Mouse (Mus musculus) hindbrain, embryonic 11.5 days (tissue): Measurements from ENCODE around the gene Ugt1a2. TPM values are rescaled to one million over a fixed set of nuclear protein-coding genes. Genes with fewer than 3 reads are reported as not detected.
A peak's percentile ranks its signal among the peaks of the same experiment; 100 is the strongest.

Experiments
- ATAC-seq: fragments of 200-750 bp; cut with Nextera tagmentation; 2 replicates; pipeline ENCODE4 v1.8.0; 2017; ENCODE audit warnings: mild to moderate bottlenecking, moderate TSS enrichment, moderate library complexity; ENCODE audit not compliant: low FRiP score
- DNase-seq: peaks from one replicate; pipeline ENCODE4 v3.0.0-alpha.2; 2015; ENCODE audit warnings: low spot score
- H3K27ac ChIP-seq: fragments of 300-500 bp; sonication (generic); 2 replicates; pipeline ENCODE4 v1.5.1; 2014; ENCODE audit warnings: mild to moderate bottlenecking, low read depth, low read length
- H3K27me3 ChIP-seq: fragments of 300-500 bp; sonication (generic); 2 replicates; pipeline ENCODE4 v1.6.1; 2014; ENCODE audit warnings: mild to moderate bottlenecking, low read length, moderate library complexity, mixed read lengths; ENCODE audit not compliant: control insufficient read depth, insufficient read depth
- H3K36me3 ChIP-seq: fragments of 300-500 bp; sonication (generic); 2 replicates; pipeline ENCODE4 v1.6.1; 2014; ENCODE audit warnings: mild to moderate bottlenecking, low read length, moderate library complexity, mixed read lengths; ENCODE audit not compliant: control insufficient read depth, insufficient read depth
- H3K4me1 ChIP-seq: fragments of 300-500 bp; sonication (generic); replicated peaks from 2 replicates; pipeline ENCODE4 v1.6.1; 2014; ENCODE audit warnings: low read length, mixed read lengths; ENCODE audit not compliant: control insufficient read depth, insufficient read depth
- H3K4me2 ChIP-seq: fragments of 300-500 bp; sonication (generic); replicated peaks from 2 replicates; pipeline ENCODE4 v1.6.1; 2014; ENCODE audit warnings: mild to moderate bottlenecking, low read depth, low read length
- H3K4me3 ChIP-seq: fragments of 300-500 bp; sonication (generic); 2 replicates; pipeline ENCODE4 v1.5.1; 2014; ENCODE audit warnings: low read depth, low read length
- H3K9ac ChIP-seq: fragments of 300-500 bp; sonication (generic); 2 replicates; pipeline ENCODE4 v1.6.1; 2014; ENCODE audit warnings: low read depth, low read length
- H3K9me3 ChIP-seq: fragments of 300-500 bp; sonication (generic); 2 replicates; pipeline ENCODE4 v1.6.1; 2016; ENCODE audit warnings: low read length; ENCODE audit not compliant: control insufficient read depth
- WGBS: fragments of 180-500 bp; shearing (Covaris S2); extraction: QIAGEN DNeasy Blood & Tissue Kit; methylation state at CpG from one replicate; pipeline ENCODE4 v1.1.7; 2014; 5-methylcytosine and 5-hydroxymethylcytosine counted together
- polyA plus RNA-seq: library from polyadenylated mRNA; unstranded; fragments of >200 nt; fragmentation: Nextera tagmentation; extraction: Ambion mirVana; gene quantifications from 2 replicates; pipeline ENCODE4 v1.2.1, GENCODE M21; 2014

Gene Ugt1a2
- polyA plus RNA-seq, 1 experiment from 2014 or later, result not detected

DNA sequence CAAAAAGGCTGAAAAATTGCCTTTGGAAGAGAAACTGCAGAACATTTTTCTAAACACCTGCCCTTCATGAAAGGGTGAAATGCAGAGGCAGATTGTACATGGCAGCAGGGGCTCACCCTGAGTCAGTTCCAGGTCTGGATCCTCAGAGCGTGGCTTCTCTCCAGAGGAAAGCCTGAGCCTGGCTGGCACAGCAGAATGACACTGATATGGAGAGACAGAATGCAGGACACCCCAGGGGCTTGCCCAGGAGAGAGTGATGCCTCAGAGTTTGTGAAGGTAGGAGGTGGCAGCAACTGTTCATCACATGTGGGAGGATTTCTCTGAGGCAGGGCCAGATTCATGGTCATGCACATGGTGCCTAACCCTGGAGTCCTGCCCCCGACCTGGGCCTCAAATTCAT lies 405 bp upstream of the Ugt1a2 start:
- Histone ChIP-seq H3K4me1 (no peaks in the 10 kb centered on the region), H3K4me3 (no peak overlapping the region), H3K27me3 (no peaks in the 10 kb centered on the region), H3K27ac (no peak overlapping the region), H3K9ac (no peak overlapping the region), H3K36me3 (no peaks in the 10 kb centered on the region), H3K4me2 (no peak overlapping the region), H3K9me3 (no peaks in the 10 kb centered on the region)
- ATAC-seq (no peak), DNase-seq (no peak)
- 72% methylated on average over 2 of the region's 2 CpGs for WGBS

DNA sequence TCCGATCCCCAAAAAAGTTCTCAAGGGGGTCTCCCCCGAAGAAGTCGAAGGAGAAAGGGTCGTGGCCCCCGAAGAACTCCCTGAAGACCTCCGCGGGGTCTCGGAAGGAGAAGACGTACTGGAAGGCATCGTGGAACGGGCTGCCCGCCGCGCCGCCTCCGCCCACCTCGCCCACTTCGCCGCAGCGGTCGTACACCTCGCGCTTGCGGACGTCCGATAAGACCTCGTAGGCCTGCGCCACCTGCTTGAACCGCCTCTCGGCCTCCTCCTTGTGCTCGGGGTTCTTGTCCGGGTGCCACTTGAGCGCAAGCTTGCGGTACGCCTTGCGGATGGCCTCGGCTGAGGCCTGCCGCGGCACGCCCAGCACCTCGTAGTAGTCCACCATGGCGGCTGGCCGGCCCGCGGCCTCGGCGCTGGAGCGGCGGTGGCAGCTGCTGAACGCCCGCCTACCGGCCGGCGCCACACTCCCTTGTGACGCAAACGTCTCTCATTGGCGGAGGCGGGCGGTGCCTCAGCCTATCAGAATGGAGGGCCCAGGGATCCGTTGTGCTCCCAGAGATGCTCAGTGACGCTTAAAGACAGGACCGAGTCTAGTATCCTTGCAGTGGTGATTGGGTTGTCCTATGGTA lies 5.0 kb downstream of the Ugt1a2 start, which contains the start of gene Dnajb3:
Gene Dnajb3, minus strand, starts transcription at position 489 of the 629 bp plus-strand sequence.
- 6% methylated on average over 55 of the region's 62 CpGs for WGBS
- Histone ChIP-seq H3K36me3 (no peaks in the 10 kb centered on the region), H3K9me3 (no peaks in the 10 kb centered on the region), H3K4me3 (peak within 1 kb of the TSS; percentile 39), H3K4me1 (no peaks in the 10 kb centered on the region), H3K27ac (no peak within 1 kb of the TSS), H3K9ac (peak within 1 kb of the TSS; percentile 66), H3K27me3 (no peaks in the 10 kb centered on the region), H3K4me2 (peak within 1 kb of the TSS; percentile 63)
- peak; percentile 90 for DNase-seq
- ATAC-seq, result peak; percentile 99

DNA sequence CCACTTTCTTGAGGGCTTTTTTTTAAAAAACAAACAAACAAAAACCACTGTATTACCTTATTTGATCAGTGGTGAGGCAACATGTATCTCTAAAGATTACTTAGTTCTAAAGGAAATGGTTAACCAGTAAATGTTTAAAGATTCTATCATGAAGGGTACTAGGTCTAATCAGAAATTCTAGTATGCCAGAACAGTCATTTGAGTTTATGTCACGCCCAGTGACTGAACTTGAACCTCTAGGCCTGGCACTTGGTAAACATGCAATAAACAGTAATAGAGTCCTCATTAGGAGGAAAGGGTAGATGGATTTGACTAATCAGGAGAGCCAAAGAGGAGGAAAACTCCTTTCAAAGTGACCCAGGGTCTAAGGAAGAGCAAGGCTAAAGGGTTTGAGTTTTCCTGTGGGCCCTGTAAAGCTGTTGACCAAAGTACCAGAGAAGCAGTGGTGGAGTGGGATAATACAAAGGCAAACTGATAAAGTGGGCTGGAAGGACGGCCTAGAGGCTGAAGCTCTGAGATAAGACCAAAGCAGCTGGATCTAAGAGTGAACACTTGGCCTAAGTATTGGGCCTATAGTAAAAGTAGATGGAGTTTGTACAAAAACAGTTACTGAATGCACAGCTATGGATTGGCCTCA lies 6.6 kb downstream of the Ugt1a2 start:
- H3K4me3 ChIP-seq, result no peak overlapping the region
- WGBS, result 83% methylated on average over 2 of the region's 2 CpGs
- DNase-seq, result no peak

GRCm38 (mm10) chr1:88211812-88212211 lies 11.4 kb downstream of the Ugt1a2 start, which contains the start of gene Ugt1a1:
TSS of gene Ugt1a1 (plus strand) at chr1:88211959.
- Histone ChIP-seq H3K27me3 (no peaks in the 10 kb centered on the region), H3K4me1 (no peaks in the 10 kb centered on the region), H3K27ac (no peak within 1 kb of the TSS), H3K36me3 (no peaks in the 10 kb centered on the region), H3K4me3 (no peak within 1 kb of the TSS), H3K9ac (no peak within 1 kb of the TSS), H3K4me2 (no peak within 1 kb of the TSS), H3K9me3 (peaks cover 51% of the 10 kb centered on the region)
- DNase-seq (peak; percentile 9), ATAC-seq (no peak)
- 69% methylated on average over 8 of the region's 8 CpGs for WGBS

More for the DNA sequence above, 6.6 kb downstream of the Ugt1a2 start:
- no peak for ATAC-seq
- no peaks in the 10 kb centered on the region for H3K36me3 ChIP-seq
- no peak overlapping the region for H3K9ac ChIP-seq
- H3K9me3 ChIP-seq, result peaks cover 7% of the 10 kb centered on the region
- H3K4me1 ChIP-seq, result no peaks in the 10 kb centered on the region
- H3K4me2 ChIP-seq, result no peak overlapping the region
- no peaks in the 10 kb centered on the region for H3K27me3 ChIP-seq
- no peak overlapping the region for H3K27ac ChIP-seq

DNA sequence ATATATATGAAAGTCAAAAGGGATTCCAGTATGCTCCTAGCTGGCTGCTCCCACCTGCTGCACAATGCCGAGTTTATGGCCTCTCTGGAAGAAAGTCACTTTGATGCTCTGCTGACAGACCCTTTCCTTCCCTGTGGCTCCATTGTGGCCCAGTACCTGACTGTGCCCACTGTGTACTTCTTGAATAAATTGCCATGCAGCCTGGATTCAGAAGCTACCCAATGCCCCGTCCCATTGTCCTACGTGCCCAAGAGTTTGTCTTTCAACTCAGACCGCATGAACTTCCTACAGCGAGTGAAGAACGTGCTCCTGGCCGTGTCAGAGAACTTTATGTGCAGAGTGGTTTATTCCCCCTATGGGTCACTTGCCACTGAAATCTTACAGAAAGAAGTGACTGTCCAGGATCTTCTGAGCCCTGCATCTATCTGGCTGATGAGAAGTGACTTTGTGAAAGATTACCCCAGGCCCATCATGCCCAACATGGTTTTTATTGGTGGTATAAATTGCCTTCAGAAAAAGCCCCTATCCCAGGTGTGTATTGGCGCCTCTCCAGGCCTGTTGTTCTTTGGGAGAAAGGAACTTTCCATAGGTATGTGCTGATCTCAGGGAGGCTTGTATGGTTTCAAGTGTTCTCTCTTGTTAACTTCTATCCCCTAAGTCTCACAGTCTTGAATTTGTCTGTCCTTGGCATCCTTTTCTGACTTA lies 12.1 kb downstream of the Ugt1a2 start:
- peak; percentile 13; the same call in 1 of the 2 replicates for ATAC-seq
- Histone ChIP-seq H3K4me3 (no peak overlapping the region), H3K27ac (no peak overlapping the region), H3K4me1 (no peaks in the 10 kb centered on the region), H3K27me3 (no peaks in the 10 kb centered on the region), H3K36me3 (no peaks in the 10 kb centered on the region), H3K9me3 (peaks cover 58% of the 10 kb centered on the region), H3K9ac (no peak overlapping the region), H3K4me2 (no peak overlapping the region)
- DNase-seq, result peak; percentile 6
- 64% methylated on average over 8 of the region's 8 CpGs for WGBS

- Histone ChIP-seq H3K4me1 (no peaks in the 10 kb centered on the region), H3K9me3 (peaks cover 60% of the 10 kb centered on the region), H3K4me3 (no peak overlapping the region), H3K27ac (no peak overlapping the region), H3K9ac (no peak overlapping the region), H3K4me2 (no peak overlapping the region), H3K27me3 (no peaks in the 10 kb centered on the region), H3K36me3 (no peaks in the 10 kb centered on the region)
- no peak for DNase-seq
- 83% methylated on average over 1 of the region's 1 CpGs for WGBS
- no peak for ATAC-seq
Observed at GRCm38 (mm10) chr1:88213061-88213460, 12.7 kb downstream of the Ugt1a2 start.

DNA sequence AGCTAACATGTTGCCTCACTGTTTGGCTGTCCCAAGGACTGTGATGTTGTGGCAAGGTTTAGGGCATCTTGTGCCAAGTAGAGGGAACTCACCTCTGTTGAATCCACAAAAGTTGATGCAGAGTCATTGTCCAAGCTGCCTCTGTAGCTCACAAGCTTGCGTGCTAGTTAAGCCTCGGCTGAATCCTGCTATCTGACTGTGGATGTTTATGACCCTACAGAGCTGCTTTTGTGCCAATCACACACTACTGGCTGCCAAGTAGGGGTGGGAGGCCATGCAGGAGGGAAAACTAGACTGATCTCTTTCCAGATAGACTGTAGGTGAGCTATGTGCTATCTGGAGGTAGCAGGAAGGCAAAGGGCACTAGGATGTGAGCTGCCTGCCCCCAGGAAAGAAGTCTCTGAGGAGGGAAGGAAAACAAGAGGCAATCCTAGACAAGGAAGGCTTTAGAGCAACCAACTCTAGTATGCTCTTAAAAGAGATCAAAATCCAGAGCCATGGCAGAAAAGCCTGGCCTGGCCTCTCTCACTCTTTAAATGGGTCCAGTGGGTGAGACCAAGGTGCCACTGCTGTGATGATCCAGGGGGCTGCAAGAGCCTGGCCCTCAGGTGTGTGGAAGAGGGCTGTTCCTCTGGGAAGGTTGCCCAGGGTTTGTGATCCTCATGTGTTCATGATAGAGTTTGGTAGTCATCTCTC lies 13.5 kb downstream of the Ugt1a2 start:
- Histone ChIP-seq H3K4me1 (no peaks in the 10 kb centered on the region), H3K27me3 (no peaks in the 10 kb centered on the region), H3K36me3 (no peaks in the 10 kb centered on the region), H3K4me3 (no peak overlapping the region), H3K4me2 (no peak overlapping the region), H3K9me3 (peaks cover 60% of the 10 kb centered on the region), H3K9ac (no peak overlapping the region), H3K27ac (no peak overlapping the region)
- DNase-seq (peak; percentile 6), ATAC-seq (peak; percentile 14; the same call in 1 of the 2 replicates)
- WGBS, result 84% methylated on average over 2 of the region's 2 CpGs

- no peak overlapping the region for H3K9ac ChIP-seq
- DNase-seq (peak; percentile 2), ATAC-seq (no peak)
- no peak overlapping the region for H3K27ac ChIP-seq
- H3K4me3 ChIP-seq, result no peak overlapping the region
- H3K36me3 ChIP-seq, result no peaks in the 10 kb centered on the region
- 79% methylated on average over 2 of the region's 2 CpGs for WGBS
- no peaks in the 10 kb centered on the region for H3K4me1 ChIP-seq
- H3K4me2 ChIP-seq, result no peak overlapping the region
- H3K27me3 ChIP-seq, result no peaks in the 10 kb centered on the region
- peaks cover 60% of the 10 kb centered on the region for H3K9me3 ChIP-seq
Observed at GRCm38 (mm10) chr1:88214462-88214952, 14.1 kb downstream of the Ugt1a2 start.
